Mouse (Mus musculus) gastrocnemius, postnatal 14 days (tissue): ENCODE measurements around the gene BC052040. TPM values are rescaled to one million over a fixed set of nuclear protein-coding genes. Genes with fewer than 3 reads are reported as not detected.

Experiments used
- DNase-seq: peaks from one replicate; pipeline ENCODE4 v3.0.0; 2021; ENCODE audit warnings: mixed read lengths
- intact Hi-C: fragments of 180-260 bp; cut with DNase I; formaldehyde crosslinking; loops from one replicate; pipeline ENCODE4 v1.15.1; 2025; ENCODE audit warnings: low total_unique reads
- total RNA-seq, 2 experiments: library from RNA; stranded (reverse); gene quantifications; 2 replicates each; pipeline ENCODE4 v1.2.3; 2021

Gene BC052040
- total RNA-seq, 2 experiments from 2014 or later = 1.1 to 1.4 TPM

DNA sequence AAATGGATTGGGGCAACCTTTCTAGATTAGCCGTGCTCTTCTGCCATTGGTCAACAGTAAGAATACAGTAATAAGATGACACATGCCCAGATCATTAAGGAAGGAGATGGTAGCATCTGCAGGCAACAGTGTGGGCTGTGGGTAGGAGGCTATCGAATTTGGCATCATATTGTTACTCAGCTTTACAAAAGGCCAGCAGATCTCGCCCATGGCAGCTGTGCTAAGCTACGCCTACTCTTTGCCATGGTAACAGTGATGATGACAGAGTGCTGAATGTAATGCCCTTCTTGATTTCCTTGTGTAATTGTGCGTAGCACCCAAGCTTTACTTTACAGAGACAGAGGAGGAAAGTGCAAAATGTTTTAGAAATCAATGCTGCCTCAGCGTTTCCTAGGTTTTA is 106.8 kb downstream of the BC052040 start:
- DNase-seq = no peak
- intact Hi-C loops = no loop called here

DNA sequence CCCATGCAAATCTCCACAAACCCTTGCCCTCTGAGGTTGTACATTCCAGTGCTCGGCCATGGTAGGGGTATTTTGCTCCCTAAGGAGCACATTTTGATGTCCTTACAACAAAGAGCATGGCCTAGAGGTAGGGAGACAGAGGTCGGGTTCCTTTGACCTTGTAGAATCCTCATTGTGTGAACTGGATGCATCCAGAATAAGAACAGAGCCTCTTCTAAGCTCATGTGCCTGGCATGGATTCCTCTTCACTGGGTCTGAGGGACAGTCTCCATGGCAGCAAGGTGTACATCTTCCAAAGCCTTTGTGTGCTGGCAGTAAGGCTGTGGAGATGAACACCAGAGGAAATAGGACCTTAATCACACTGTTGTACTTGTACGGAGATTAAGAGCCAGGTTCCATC is 112.3 kb downstream of the BC052040 start:
- intact Hi-C loops = no loop called here
- DNase-seq = no peak

DNA sequence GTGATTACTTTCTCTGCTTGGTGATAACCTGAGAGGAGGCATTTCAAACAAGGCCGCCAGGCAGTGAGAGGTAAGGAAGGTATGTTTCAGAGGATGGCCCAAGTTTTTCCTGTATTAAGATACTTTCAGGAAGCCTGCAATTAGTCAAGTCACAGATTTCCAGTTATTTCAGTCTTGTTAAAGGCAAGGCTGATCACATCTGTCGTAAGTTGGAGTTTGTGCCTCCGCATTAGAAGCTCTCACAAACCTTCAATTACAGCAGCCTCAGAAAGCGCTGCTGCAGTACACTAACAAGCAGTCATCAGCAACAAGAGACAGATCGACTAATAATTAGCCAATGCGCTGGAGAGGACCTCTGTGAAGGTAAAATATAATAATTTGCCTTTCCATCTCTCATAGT is 112.9 kb downstream of the BC052040 start:
- no peak for DNase-seq
- intact Hi-C loops = no loop called here

DNA sequence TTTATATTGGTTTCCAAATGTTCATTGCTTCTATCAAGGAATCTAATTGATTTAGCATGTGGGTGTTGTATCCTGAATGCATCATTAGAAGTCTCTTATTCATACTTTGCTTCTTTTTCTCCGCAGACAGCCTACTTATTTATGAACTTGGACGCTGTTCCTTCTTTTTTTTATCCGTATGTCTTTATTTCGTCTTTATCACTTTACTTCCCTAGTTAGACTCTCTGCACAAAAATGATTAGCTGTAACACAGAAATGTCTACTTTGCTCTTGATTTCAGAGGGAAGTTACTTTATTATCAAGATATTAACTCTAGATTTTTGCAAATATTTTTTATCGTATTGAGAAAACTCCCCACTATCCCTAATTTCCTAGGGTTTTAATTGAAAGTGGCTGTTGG is 117.5 kb downstream of the BC052040 start:
- no peak for DNase-seq
- intact Hi-C loops = no loop called here

DNA sequence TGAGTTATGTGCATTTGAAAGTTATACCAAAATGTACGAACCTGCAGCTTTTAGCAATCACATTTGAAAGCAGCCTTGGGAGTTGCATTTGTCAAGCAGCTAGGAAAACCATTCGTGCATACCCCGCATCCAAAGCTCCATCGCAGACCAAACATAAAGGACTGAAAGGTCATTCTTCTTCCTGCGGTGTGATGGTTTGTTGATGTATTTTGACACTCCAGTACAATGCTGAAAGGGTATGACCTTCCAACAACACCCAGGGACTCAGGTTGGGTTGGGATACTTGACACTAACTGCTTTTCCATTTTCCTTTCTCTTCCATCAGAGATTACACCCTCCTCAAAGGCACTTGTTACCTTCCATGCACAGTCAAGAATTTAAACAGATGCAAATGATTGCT is 121.1 kb downstream of the BC052040 start:
- intact Hi-C loops = no loop called here
- no peak for DNase-seq

DNA sequence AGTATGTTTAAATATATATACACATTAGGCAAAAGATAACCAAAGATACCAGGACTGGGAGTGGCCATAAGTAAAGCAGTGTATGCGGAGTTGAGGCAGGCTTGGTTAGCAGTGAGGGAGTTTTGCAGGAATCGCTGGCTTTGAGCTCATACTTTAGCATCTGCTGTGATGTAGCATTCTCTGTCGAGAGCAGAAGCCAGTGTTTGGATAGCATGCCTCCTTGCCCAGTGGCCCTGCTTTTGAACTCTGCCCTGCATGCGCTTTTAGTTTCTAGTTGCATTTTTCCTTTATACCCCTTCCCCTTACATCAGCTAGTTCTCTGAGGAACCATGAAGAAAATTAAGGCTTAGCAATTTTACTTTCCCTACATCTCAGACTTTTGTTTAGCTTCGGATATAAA is 136.0 kb downstream of the BC052040 start:
- DNase-seq = no peak
- intact Hi-C loops = no loop called here

DNA sequence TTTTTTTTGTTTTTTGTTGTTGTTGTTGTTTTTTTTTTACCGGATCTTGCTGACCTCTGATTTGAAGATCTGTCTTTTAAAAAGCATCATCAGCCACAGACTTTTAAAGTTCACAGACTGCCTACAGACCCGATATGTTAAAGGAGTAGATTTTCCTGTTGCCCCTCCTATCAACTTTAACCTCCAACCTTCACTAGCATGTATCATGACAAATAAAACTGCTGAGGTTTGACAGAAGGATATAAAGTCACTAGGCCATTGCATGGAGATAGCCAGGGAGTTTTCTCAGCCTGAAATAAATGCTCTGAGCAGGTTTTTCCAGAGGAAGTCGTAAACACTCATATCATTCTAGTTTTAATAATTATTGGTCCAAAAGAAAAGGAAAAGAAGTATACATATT is 136.5 kb downstream of the BC052040 start:
- no peak for DNase-seq
- intact Hi-C loops = no loop called here

DNA sequence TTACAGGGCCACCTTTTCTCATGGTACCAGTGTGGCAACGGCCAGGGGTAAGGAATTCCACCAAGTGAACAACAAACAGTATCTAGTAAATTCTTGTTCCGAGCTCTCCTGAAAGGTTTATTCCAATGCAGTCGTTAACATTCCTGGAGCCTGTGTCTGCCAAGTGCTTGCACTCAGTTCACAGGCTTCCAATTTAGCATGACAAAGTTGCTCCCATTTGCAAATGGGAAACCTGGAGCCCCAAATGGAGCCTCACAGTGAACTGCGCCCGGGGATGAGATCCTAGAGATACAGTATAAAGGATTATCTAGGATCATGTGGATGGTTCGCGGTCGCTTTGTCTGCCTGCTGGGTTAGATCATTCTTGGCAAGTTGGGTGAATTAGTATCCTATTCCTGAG is 141.9 kb downstream of the BC052040 start:
- intact Hi-C loops = no loop called here
- no peak for DNase-seq

DNA sequence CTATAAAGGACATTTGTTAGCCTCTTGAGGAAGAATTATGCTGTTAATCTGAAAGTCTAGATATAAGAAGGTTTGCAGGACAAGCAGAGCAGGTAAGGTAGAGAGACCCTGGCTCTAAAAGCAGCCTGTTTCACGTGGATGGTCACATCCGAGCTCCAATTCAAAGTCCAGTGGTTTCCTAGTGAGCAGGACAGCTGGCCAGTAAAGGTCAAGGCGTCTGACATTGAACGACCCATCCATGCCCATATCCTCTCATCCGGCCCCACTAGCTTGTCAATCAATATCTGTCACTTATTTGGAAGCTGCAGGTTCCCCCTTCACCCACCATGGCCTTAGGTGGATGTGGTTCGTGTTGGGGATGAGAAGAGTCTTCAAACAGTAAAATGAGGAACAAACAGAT is 142.7 kb downstream of the BC052040 start:
- intact Hi-C loops = no loop called here
- DNase-seq = no peak

DNA sequence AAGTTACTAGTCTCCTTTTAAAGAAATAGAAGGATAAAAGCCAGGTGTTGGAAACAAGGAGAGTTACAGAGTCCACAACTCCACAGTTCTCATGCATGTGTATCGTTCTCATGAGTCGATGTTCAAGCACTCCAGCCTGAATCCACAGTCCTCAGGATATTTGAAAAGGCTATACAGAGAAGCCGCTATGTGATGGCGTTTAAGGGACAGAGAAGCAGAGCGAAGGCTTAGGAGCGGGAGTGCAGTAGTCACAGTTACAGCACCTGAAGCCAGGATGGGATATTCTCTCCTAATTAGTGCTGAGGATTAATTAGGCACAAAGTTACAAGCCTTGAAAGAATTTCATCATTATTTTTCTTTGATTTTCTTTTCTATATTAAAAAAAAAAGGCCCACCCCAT is 143.2 kb downstream of the BC052040 start:
- intact Hi-C loops = no loop called here
- DNase-seq = no peak

DNA sequence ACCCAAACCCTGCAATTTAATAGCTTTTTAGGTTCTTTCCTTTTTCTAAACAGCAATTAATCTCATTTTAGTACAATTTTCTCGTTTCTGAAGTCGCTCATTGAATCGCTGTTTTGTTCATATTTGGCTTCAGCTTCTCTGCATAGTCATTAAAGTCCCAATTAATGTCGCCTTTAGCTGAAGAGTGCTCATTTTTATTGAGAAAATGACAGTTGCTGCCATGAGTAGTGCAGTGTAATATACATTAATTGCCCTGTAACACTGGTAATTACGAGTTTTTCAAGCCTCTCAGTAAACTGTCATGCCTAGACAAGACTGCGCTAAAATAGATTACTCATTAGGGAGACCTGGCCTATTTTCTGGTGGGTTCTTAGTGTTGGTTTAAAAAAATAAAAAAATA is 144.0 kb downstream of the BC052040 start:
- no peak for DNase-seq
- intact Hi-C loops = no loop called here

DNA sequence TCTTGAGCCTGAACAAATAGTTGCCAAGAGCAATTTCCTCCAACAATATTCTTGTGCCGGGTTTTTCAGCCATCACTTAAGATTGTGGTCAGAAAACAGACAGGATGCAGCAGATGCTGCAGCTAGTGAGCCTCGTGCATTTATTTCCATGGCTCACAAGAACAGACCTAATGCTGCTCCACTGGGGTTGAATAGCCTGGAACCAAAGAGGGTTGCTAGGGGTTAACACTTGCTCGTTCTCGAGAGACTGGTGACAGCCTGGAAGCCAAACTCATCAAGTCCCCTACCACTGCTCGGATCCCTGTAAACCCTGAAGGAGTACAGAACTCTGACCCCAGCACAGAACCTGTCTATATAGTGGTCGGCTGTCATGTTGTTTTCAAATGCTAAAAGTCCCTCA is 144.4 kb downstream of the BC052040 start:
- intact Hi-C loops = no loop called here

DNA sequence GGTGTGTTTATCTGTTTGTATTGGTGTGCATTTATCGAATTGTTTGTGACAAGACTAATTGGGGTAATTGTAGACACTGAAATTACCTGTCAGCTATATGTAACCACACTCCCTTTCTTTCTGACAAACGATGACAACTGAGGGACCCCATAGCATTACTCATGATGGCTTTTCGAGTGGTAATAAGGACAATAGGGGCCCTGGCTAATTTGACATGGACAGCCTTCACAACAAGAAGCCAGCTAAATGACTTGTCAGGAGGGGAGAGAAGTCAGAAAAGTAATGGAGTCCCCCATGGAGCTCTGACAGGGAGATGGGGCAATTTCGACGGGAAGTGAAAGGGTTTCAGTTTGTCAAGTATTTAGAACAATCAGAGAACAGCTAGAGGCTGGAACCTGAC is 145.3 kb downstream of the BC052040 start:
- intact Hi-C loops = no loop called here
- DNase-seq = no peak

More for the DNA sequence above, 144.4 kb downstream of the BC052040 start:
- no peak for DNase-seq

DNA sequence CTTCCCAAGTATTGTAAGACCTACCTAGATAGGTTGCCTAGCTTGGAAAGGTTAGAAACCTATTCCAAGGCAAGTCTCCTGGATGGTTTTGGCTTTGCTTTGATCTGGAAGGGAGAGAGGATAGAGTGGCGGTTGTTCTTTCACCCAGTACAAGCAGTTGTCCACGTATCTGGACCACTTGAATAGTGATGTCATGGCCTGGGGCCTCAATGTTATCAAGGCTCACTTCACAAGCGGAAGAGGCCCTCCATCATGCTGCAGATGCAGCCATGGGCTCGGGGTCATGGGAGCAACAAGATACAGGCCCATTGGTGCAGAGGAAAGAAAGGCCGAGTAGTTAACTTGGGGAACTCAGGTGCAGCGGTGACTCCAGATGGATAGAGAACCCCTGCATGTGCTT is 147.1 kb downstream of the BC052040 start:
- DNase-seq = no peak
- intact Hi-C loops = no loop called here

DNA sequence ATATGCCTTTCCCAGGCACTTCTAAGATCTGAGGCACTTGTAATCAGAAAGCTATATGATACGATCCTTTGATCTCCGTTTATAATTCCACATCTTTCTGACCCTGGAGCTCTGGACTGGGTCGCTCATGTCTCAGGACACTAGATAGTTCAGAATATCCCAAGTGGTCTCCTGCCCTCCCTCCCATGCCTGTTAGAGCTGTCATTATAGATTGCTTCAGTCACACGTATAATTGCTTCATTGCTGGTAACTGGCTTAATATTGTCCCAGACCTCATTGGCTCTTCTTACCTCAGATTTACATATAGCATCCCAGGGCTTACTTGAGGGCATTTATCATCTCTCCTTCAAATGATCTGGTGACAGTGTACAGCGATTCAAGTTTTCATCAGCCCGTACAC is 149.0 kb downstream of the BC052040 start:
- intact Hi-C loops = no loop called here
- DNase-seq = no peak

DNA sequence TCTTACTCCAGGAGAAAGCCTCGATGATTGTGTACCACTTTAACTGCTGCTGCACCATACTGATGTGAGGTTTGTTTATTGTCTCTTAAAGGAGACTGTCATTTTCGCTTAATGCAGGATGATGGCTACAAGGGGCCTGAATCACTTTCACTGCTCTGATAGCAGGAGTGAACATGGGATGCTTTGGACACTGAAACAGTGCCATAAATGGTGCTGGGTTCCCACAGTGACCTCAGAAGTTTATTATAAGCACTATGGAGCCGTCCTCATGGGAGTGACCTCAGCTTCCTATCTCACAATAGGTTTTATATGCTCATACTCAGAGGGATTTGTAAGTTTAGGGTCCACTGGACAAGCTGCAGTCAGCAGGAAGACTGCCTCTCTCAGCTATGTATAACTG is 149.7 kb downstream of the BC052040 start:
- DNase-seq = no peak
- intact Hi-C loops = no loop called here

DNA sequence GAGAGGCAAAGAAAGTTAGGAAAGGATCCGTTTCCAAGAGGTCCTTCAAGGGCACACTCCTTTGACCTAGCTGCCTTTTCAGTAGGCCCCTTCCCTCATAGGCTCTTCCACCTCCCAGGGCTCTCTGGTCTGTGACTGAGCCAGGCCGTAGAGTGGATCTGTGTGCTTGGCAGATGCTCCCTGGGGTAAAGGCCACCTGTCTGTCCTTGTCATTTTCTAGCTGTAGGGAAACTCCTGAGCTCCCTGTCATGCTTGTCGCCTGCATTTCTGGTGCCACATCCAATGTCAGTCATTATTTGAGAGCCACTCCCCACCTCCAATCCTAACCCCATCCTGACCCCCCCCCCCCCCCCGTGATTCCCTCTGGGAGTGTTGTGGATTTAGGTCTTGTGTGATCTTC is 151.1 kb downstream of the BC052040 start:
- intact Hi-C loops = no loop called here
- DNase-seq = no peak

DNA sequence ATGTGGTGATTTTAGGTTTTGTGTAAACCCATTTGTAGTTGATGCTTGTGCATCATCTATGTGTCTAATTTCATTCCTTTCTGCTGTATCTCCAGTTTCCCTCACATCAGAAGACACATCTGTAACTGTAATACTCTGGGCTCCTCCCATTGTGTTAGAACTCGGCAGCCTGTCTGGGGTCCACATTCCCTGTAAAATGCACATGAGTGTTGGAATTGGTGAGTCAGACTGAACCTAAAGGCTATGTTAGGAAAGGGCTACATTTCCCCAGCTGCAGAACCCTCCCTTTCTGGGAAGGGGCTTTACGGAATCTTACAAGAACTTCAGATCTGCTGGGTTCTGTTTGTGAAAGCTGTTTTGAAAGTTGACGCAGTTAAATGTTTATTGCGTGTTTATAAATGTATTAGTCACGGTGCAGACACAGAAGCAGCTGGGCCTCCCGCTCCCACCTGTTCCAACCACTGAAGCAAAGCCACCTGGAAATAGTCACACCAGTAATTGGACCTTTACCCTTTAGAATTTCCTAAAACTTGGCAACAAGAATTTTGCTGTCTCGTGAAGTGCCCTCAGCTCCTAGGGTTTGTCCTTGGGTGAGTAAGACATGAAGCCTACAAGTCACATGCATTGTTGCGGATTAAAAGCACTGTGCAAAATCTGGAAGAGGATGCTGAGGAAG is 151.6 kb downstream of the BC052040 start:
- intact Hi-C loops = no loop called here
- no peak for DNase-seq

DNA sequence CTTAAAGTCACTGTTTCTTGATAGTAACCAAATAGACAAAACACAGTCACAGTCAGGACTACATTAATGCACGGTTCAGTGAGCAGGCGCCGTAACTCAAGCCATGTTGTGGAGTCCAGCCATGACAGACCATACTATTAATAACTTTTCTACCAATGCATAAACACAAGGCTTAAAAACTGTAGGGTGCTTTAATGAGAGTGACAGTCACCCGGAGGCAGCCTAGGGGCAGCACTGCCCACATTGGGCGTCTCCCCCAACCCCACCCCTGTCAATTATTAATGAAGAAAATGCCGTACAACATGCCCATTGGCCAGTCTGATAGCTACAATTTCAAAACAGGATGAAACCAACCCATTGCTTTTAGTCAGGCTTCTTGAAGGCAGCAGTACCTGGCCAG is 153.3 kb downstream of the BC052040 start:
- DNase-seq = no peak
- intact Hi-C loops = no loop called here

DNA sequence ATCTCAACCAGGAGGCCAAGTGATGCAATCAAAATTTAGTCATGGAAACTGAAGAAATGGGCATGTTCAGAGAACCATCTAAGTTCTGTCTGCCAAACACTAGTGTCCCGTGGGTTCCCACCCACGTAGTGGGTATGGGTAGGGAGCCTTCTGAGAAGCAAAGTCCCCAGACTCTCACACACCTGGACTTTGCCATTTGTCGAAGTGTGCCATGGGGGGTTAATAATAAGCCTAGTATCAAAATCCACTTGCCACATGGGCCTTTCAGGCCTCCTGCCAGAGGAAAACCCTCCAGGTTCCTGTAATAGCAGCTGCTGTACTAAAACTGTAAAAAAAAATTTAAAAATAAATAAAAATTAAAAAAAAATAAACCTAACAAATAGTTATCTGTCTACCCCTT is 154.9 kb downstream of the BC052040 start:
- intact Hi-C loops = no loop called here
- no peak for DNase-seq

DNA sequence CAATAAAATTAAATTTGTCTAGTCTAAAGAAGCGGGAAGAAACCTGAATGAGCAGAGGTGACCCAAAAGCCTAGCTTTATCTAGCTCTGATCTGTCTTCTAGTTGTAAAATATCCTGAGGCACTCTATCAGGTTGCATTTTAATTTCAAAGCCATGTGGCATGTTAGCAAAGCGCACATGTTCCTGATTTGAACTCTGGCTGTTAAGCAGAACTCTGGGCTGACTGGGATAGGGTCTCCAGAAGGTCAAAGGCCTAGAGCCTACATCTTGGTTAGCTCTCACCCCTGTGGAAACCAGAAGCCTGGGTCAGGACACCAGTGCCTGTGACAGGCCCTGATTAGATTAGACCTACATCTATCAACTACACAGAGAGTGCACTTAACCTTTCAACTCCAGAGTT is 156.4 kb downstream of the BC052040 start:
- intact Hi-C loops = no loop called here
- DNase-seq = no peak

DNA sequence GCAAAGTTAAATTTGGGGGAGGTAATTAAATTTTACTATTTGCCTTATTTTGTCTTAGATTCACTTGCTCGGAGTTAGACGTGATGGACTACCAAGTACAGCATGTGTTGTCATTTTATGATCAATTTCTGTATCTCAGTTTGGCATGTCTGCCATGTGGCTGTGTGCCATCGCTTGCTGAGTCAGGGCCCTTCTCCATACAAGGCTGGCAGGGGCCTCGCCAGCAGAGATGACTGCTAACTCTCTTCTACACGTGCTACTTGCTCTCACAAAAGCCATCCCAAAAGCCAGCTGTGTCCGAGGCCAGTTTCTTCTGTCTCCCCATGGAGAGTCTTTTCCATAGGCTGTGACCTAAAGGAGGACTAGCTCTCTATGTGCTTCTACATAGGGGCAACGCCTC is 160.5 kb downstream of the BC052040 start:
- no peak for DNase-seq
- intact Hi-C loops = no loop called here
